ENCODE assay signal across 26 mouse cellular contexts in genomic region chr6:134103519-134103918, GRCm38 (mm10).
"Had no signal": no experiment of that assay in that cellular context is flagged by ENCODE, and none has a peak within 500 bp of the region (broad histone marks: within the 10 kb centered on the region; RNA-seq: fewer than 3 reads in every experiment).

No protein-coding gene starts in this region.

- H3K27ac ChIP-seq: gastrocnemius, adult 2 months; heart, adult 2 months; heart, embryonic 15.5 days; hindbrain, embryonic 13.5 days; hindbrain, embryonic 15.5 days; hindbrain, postnatal 0 days; kidney, embryonic 15.5 days; kidney, postnatal 0 days; limb, embryonic 13.5 days; limb, embryonic 15.5 days; liver, embryonic 12.5 days had no signal

- H3K9me3 ChIP-seq: heart, embryonic 13.5 days; heart, embryonic 15.5 days; hindbrain, embryonic 13.5 days; hindbrain, embryonic 15.5 days; kidney, embryonic 15.5 days; limb, embryonic 13.5 days; limb, embryonic 15.5 days; liver, embryonic 12.5 days had no signal

- H3K36me3 ChIP-seq: heart, embryonic 15.5 days; hindbrain, embryonic 13.5 days; hindbrain, embryonic 15.5 days; limb, embryonic 13.5 days; limb, embryonic 15.5 days had no signal

- H3K4me2 ChIP-seq: heart, embryonic 11.5 days; heart, embryonic 13.5 days; heart, embryonic 15.5 days; hindbrain, embryonic 13.5 days; hindbrain, embryonic 15.5 days; kidney, embryonic 15.5 days; limb, embryonic 13.5 days; limb, embryonic 15.5 days; liver, embryonic 12.5 days had no signal

- H3K4me3 ChIP-seq: gastrocnemius, adult 2 months; heart, adult 2 months; heart, embryonic 13.5 days; heart, embryonic 15.5 days; hindbrain, embryonic 13.5 days; hindbrain, embryonic 15.5 days; kidney, embryonic 15.5 days; limb, embryonic 13.5 days; limb, embryonic 15.5 days; liver, embryonic 12.5 days had no signal

- ATAC-seq: forebrain, postnatal 0 days; hindbrain, postnatal 0 days; liver, embryonic 12.5 days had no signal

- H3K9ac ChIP-seq: forebrain, postnatal 0 days; heart, embryonic 13.5 days; heart, embryonic 15.5 days; hindbrain, embryonic 13.5 days; hindbrain, embryonic 15.5 days; kidney, embryonic 15.5 days; limb, embryonic 13.5 days; limb, embryonic 15.5 days; liver, embryonic 12.5 days had no signal

- DNase-seq: forebrain, postnatal 0 days; gastrocnemius, adult 2 months; gastrocnemius, postnatal 10 days; gastrocnemius, postnatal 25 days; heart, adult 11 months; heart, adult 2 months; heart, postnatal 14 days; heart, postnatal 36 days; kidney, adult 18-20 months; kidney, adult 9 months; kidney, postnatal 14 days; kidney, postnatal 36 days; layer of hippocampus, adult 9-11 months; layer of hippocampus, postnatal 36 days; left cerebral cortex, postnatal 4 days had no signal

- H3K27me3 ChIP-seq: heart, embryonic 13.5 days; heart, embryonic 15.5 days; hindbrain, embryonic 13.5 days; hindbrain, embryonic 15.5 days; kidney, embryonic 15.5 days; limb, embryonic 13.5 days; limb, embryonic 15.5 days; liver, embryonic 12.5 days had no signal
